Mouse (Mus musculus): ENCODE data around the gene Ece1.

DNA sequence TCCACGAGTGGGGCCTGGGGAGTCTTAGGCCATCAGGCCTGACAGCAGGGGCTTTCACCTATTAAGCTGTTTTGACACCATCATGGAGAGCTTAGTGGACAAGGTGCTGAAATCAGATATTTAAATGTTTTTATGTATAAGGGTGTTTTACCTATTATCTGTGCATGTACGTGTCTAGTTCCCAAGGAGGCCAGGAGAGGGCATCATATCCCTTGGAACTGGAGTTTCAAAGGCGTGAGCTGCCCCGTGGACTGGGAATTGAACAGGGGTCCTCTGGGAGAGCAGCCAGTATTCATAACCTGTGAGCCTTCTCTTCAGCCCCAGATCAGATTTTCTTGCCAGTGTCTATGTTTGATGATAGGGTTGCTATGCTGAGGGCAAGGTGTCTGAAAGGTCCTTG, 128.4 kb downstream of the Ece1 start:
- TF ChIP-seq CTCF (IDR thresholded peaks at IDR 0.05; ENCODE audit: control insufficient read depth, insufficient read depth, insufficient replicate concordance, low read depth, low read length) (no peak), POLR2A (IDR thresholded peaks at IDR 0.05; ENCODE audit: control insufficient read depth, low read depth, low read length) (no peak)

All from testis, adult 2 months (tissue).